Comparison of ENCODE assay signal across 7 mouse cellular contexts in genomic region chr9:37432026-37432666, GRCm38 (mm10). TPM values are rescaled to one million over a fixed set of nuclear protein-coding genes. Genes with fewer than 3 reads are reported as not detected.
DNase-seq lines count a peak whose midpoint lies in the region; ATAC-seq lines count a peak whose summit lies in the region.

No protein-coding gene starts in this region.

- H3K9ac ChIP-seq in embryonic facial prominence, embryonic 13.5 days: no peak overlapping the region
- no peak overlapping the region for H3K9ac ChIP-seq in hindbrain, embryonic 16.5 days (ENCODE audit: low read depth, low read length)
- no peak overlapping the region for H3K9ac ChIP-seq in limb, embryonic 15.5 days
- 0 out of 2 replicates have a peak overlapping the region, but pooled peaks have one; percentile 28 for H3K9ac ChIP-seq in midbrain, embryonic 15.5 days

- no peak for ATAC-seq in embryonic facial prominence, embryonic 13.5 days (ENCODE audit: insufficient number of reproducible peaks, insufficient read depth, low FRiP score, low TSS enrichment, low read depth)
- no peak for ATAC-seq in hindbrain, embryonic 16.5 days
- no peak for ATAC-seq in limb, embryonic 15.5 days (ENCODE audit: insufficient number of reproducible peaks, low FRiP score, low TSS enrichment, low read depth)
- ATAC-seq in midbrain, embryonic 15.5 days (replicated peaks): no peak

- peak overlapping the region; percentile 38 for H3K4me3 ChIP-seq in embryonic facial prominence, embryonic 13.5 days
- peak overlapping the region; percentile 49 for H3K4me3 ChIP-seq in hindbrain, embryonic 16.5 days (ENCODE audit: low read length)
- H3K4me3 ChIP-seq in limb, embryonic 15.5 days: peak overlapping the region; percentile 31
- H3K4me3 ChIP-seq in midbrain, embryonic 15.5 days: peak overlapping the region; percentile 37

- 1% methylated on average over 16 of the region's 17 CpGs for WGBS in embryonic facial prominence, embryonic 13.5 days
- under 1% methylated on average over 16 of the region's 17 CpGs for WGBS in hindbrain, embryonic 16.5 days
- WGBS in limb, embryonic 15.5 days: 1% methylated on average over 16 of the region's 17 CpGs
- WGBS in midbrain, embryonic 15.5 days: 3% methylated on average over 16 of the region's 17 CpGs

- H3K27me3 ChIP-seq in embryonic facial prominence, embryonic 13.5 days: peaks cover 98% of the 10 kb centered on the region
- peaks cover 35% of the 10 kb centered on the region for H3K27me3 ChIP-seq in hindbrain, embryonic 16.5 days (replicated peaks; ENCODE audit: control insufficient read depth, insufficient read depth, low read length)
- peaks cover 89% of the 10 kb centered on the region for H3K27me3 ChIP-seq in limb, embryonic 15.5 days
- peaks cover 77% of the 10 kb centered on the region for H3K27me3 ChIP-seq in midbrain, embryonic 15.5 days (replicated peaks)

- no peaks in the 10 kb centered on the region for H3K9me3 ChIP-seq in embryonic facial prominence, embryonic 13.5 days
- no peaks in the 10 kb centered on the region for H3K9me3 ChIP-seq in hindbrain, embryonic 16.5 days (ENCODE audit: control insufficient read depth, low read length)
- H3K9me3 ChIP-seq in limb, embryonic 15.5 days: no peaks in the 10 kb centered on the region
- no peaks in the 10 kb centered on the region for H3K9me3 ChIP-seq in midbrain, embryonic 15.5 days

- peak overlapping the region; percentile 59 for H3K4me2 ChIP-seq in embryonic facial prominence, embryonic 13.5 days
- peak overlapping the region; percentile 95 for H3K4me2 ChIP-seq in hindbrain, embryonic 16.5 days (ENCODE audit: low read length)
- H3K4me2 ChIP-seq in limb, embryonic 15.5 days: 0 out of 2 replicates have a peak overlapping the region, but pooled peaks have one; percentile 48
- peak overlapping the region; percentile 83 for H3K4me2 ChIP-seq in midbrain, embryonic 15.5 days

- H3K27ac ChIP-seq in embryonic facial prominence, embryonic 13.5 days: no peak overlapping the region
- H3K27ac ChIP-seq in hindbrain, embryonic 16.5 days (ENCODE audit: low read depth, low read length): no peak overlapping the region
- no peak overlapping the region for H3K27ac ChIP-seq in limb, embryonic 15.5 days
- no peak overlapping the region for H3K27ac ChIP-seq in midbrain, embryonic 15.5 days

- no peaks in the 10 kb centered on the region for H3K36me3 ChIP-seq in embryonic facial prominence, embryonic 13.5 days
- no peaks in the 10 kb centered on the region for H3K36me3 ChIP-seq in hindbrain, embryonic 16.5 days (ENCODE audit: control insufficient read depth, insufficient read depth, low read length)
- no peaks in the 10 kb centered on the region for H3K36me3 ChIP-seq in limb, embryonic 15.5 days
- no peaks in the 10 kb centered on the region for H3K36me3 ChIP-seq in midbrain, embryonic 15.5 days (replicated peaks)

- H3K4me1 ChIP-seq in embryonic facial prominence, embryonic 13.5 days: peaks cover 18% of the 10 kb centered on the region
- peaks cover 8% of the 10 kb centered on the region for H3K4me1 ChIP-seq in hindbrain, embryonic 16.5 days (ENCODE audit: control insufficient read depth, insufficient read depth, low read depth, low read length)
- peaks cover 21% of the 10 kb centered on the region for H3K4me1 ChIP-seq in limb, embryonic 15.5 days
- peaks cover 28% of the 10 kb centered on the region for H3K4me1 ChIP-seq in midbrain, embryonic 15.5 days

- peak; percentile 35 for DNase-seq in urinary bladder, postnatal 25 days (ENCODE audit: low spot score)
- DNase-seq in urinary bladder, postnatal 36 days (ENCODE audit: low spot score in 2 of 2): no peak
- DNase-seq in ovary, postnatal 14 days (ENCODE audit: low spot score): no peak

RNA-seq across cellular contexts. Expression of gene Robo3, which starts 0.9 kb away (rescaled TPM):
- 0.44 and 0.62 TPM in 2 replicates for polyA plus RNA-seq in embryonic facial prominence, embryonic 13.5 days (2015; fragmentation: Nextera tagmentation; extraction: Ambion mirVana)
- 7.3 and 12.1 TPM in 2 replicates for polyA plus RNA-seq in hindbrain, embryonic 16.5 days (2015; fragmentation: Nextera tagmentation; extraction: Ambion mirVana)
- 0.06 and 0.12 TPM in 2 replicates for polyA plus RNA-seq in limb, embryonic 15.5 days (2015; fragmentation: Nextera tagmentation; extraction: Ambion mirVana)
- 4.8 and 10.0 TPM in 2 replicates for polyA plus RNA-seq in midbrain, embryonic 15.5 days (2015; fragmentation: Nextera tagmentation; extraction: Ambion mirVana)

RNA-seq across cellular contexts. Expression of gene Robo4, which starts 30.4 kb away (rescaled TPM):
- polyA plus RNA-seq in embryonic facial prominence, embryonic 13.5 days (2015; fragmentation: Nextera tagmentation; extraction: Ambion mirVana): 9.5 and 10.1 TPM in 2 replicates
- polyA plus RNA-seq in hindbrain, embryonic 16.5 days (2015; fragmentation: Nextera tagmentation; extraction: Ambion mirVana): 5.5 and 8.6 TPM in 2 replicates
- 10.7 and 14.3 TPM in 2 replicates for polyA plus RNA-seq in limb, embryonic 15.5 days (2015; fragmentation: Nextera tagmentation; extraction: Ambion mirVana)
- 5.2 and 6.2 TPM in 2 replicates for polyA plus RNA-seq in midbrain, embryonic 15.5 days (2015; fragmentation: Nextera tagmentation; extraction: Ambion mirVana)

RNA-seq across cellular contexts. Expression of gene Msantd2, which starts 57.0 kb away (rescaled TPM):
- polyA plus RNA-seq in embryonic facial prominence, embryonic 13.5 days (2015; fragmentation: Nextera tagmentation; extraction: Ambion mirVana): 31.1 and 34.9 TPM in 2 replicates
- polyA plus RNA-seq in hindbrain, embryonic 16.5 days (2015; fragmentation: Nextera tagmentation; extraction: Ambion mirVana): 24.4 and 28.9 TPM in 2 replicates
- polyA plus RNA-seq in limb, embryonic 15.5 days (2015; fragmentation: Nextera tagmentation; extraction: Ambion mirVana): 17.3 and 25.2 TPM in 2 replicates
- polyA plus RNA-seq in midbrain, embryonic 15.5 days (2015; fragmentation: Nextera tagmentation; extraction: Ambion mirVana): 31.9 and 33.8 TPM in 2 replicates
